Mouse (Mus musculus) bone marrow, adult 2 months (tissue): ENCODE results near the gene Zfp609. TPM values are rescaled to one million over a fixed set of nuclear protein-coding genes. Genes with fewer than 3 reads are reported as not detected.
"Not testable (repeated sequence)": the region's sequence is repeated elsewhere in the genome, so short reads cannot be mapped to it uniquely, and the experiment has no call there.

ENCODE experiments used
- H3K27ac ChIP-seq: fragments of 200-500 bp; 2 replicates; pipeline ENCODE4 v1.5.1; 2012; ENCODE audit warnings: low read depth, mild to moderate bottlenecking, control low read depth, inconsistent platforms, low read length; ENCODE audit not compliant: control insufficient read depth, poor library complexity, insufficient read depth
- H3K4me1 ChIP-seq: fragments of 200-500 bp; 2 replicates; pipeline ENCODE4 v1.6.1; 2011; ENCODE audit warnings: low read length; ENCODE audit not compliant: control insufficient read depth, insufficient read depth
- H3K4me3 ChIP-seq: fragments of 200-500 bp; replicated peaks from 2 replicates; pipeline ENCODE3; 2011; ENCODE audit warnings: mild to moderate bottlenecking, low read depth, low read length, control low read depth; ENCODE audit not compliant: control insufficient read depth
- CTCF ChIP-seq: fragments of 200-500 bp; IDR thresholded peaks from 2 replicates; pipeline ENCODE4 v1.5.1; 2011; ENCODE audit warnings: low read length, control low read depth; ENCODE audit not compliant: control insufficient read depth, insufficient read depth
- POLR2A ChIP-seq: fragments of 200-500 bp; IDR thresholded peaks from 2 replicates; pipeline ENCODE4 v1.6.1; 2011; ENCODE audit warnings: low read depth, mild to moderate bottlenecking, control low read depth, low read length, borderline replicate concordance; ENCODE audit not compliant: control insufficient read depth
- WGBS: fragments of 180-500 bp; shearing (Covaris S2); methylation state at CpG from one replicate; pipeline ENCODE4 v1.1.7; 2018; 5-methylcytosine and 5-hydroxymethylcytosine counted together
- polyA plus RNA-seq: library from polyadenylated mRNA; stranded (reverse); fragments of >200 nt; gene quantifications from 2 replicates; pipeline ENCODE4 v1.2.4, GENCODE M21; 2011; ENCODE audit warnings: low replicate concordance; ENCODE audit not compliant: missing spikeins, insufficient read depth, insufficient read length

The Zfp609 gene
- polyA plus RNA-seq, 1 experiment = 13.9 TPM

GRCm38 (mm10) chr9:65664163-65664562, 163.2 kb downstream of the Zfp609 start:
- Histone ChIP-seq H3K27ac (no peak overlapping the region), H3K4me3 (no peak overlapping the region), H3K4me1 (no peaks in the 10 kb centered on the region)
- 3% methylated on average over 3 of the region's 3 CpGs for WGBS
- TF ChIP-seq POLR2A = no peak
- peak; percentile 77 for TF ChIP-seq CTCF

- TF ChIP-seq POLR2A (no peak), CTCF (no peak)
- no peaks in the 10 kb centered on the region for H3K4me1 ChIP-seq
- no peak overlapping the region for H3K27ac ChIP-seq
- WGBS = 67% methylated on average over 1 of the region's 1 CpGs
- no peak overlapping the region for H3K4me3 ChIP-seq
Observed at GRCm38 (mm10) chr9:65661493-65661892, 165.9 kb downstream of the Zfp609 start.

- TF ChIP-seq CTCF (no peak), POLR2A (no peak)
- 72% methylated on average over 5 of the region's 5 CpGs for WGBS
- no peak overlapping the region for H3K27ac ChIP-seq
- H3K4me1 ChIP-seq = no peaks in the 10 kb centered on the region
- no peak overlapping the region for H3K4me3 ChIP-seq
Observed at GRCm38 (mm10) chr9:65661029-65661428, 166.3 kb downstream of the Zfp609 start.

- no peak overlapping the region for H3K4me3 ChIP-seq
- WGBS = 85% methylated on average over 3 of the region's 3 CpGs
- no peaks in the 10 kb centered on the region; the same call in 1 of the 2 replicates for H3K4me1 ChIP-seq
- H3K27ac ChIP-seq = no peak overlapping the region
- TF ChIP-seq POLR2A = no peak
- TF ChIP-seq CTCF = no peak
Observed at GRCm38 (mm10) chr9:65657218-65657617, 170.1 kb downstream of the Zfp609 start.

GRCm38 (mm10) chr9:65655540-65655939, 171.8 kb downstream of the Zfp609 start:
- no peaks in the 10 kb centered on the region; the same call in 1 of the 2 replicates for H3K4me1 ChIP-seq
- WGBS = 16% methylated on average over 8 of the region's 8 CpGs

GRCm38 (mm10) chr9:65654700-65655237, 172.6 kb downstream of the Zfp609 start:
- TF ChIP-seq CTCF (no peak), POLR2A (no peak)
- H3K4me3 ChIP-seq = no peak overlapping the region
- H3K27ac ChIP-seq = no peak overlapping the region
- WGBS = 72% methylated on average over 3 of the region's 3 CpGs
- H3K4me1 ChIP-seq = no peaks in the 10 kb centered on the region; the same call in 1 of the 2 replicates

More at GRCm38 (mm10) chr9:65655540-65655939, 171.8 kb downstream of the Zfp609 start:
- TF ChIP-seq POLR2A (no peak), CTCF (no peak)
- Histone ChIP-seq H3K4me3 (no peak overlapping the region), H3K27ac (no peak overlapping the region)

GRCm38 (mm10) chr9:65653741-65654140, 173.6 kb downstream of the Zfp609 start:
- no peak overlapping the region for H3K4me3 ChIP-seq
- H3K4me1 ChIP-seq = no peaks in the 10 kb centered on the region; the same call in 1 of the 2 replicates
- no peak overlapping the region for H3K27ac ChIP-seq
- whole genome bisulfite sequencing = 79% methylated on average over 4 of the region's 4 CpGs
- no peak for TF ChIP-seq POLR2A
- no peak for TF ChIP-seq CTCF

- H3K27ac ChIP-seq, H3K4me3 ChIP-seq, H3K4me1 ChIP-seq: not testable (repeated sequence)
- 83% methylated on average over 1 of the region's 1 CpGs for WGBS
Observed at GRCm38 (mm10) chr9:65651957-65652356, 175.4 kb downstream of the Zfp609 start.

- Histone ChIP-seq H3K4me1 (no peaks in the 10 kb centered on the region; the same call in 1 of the 2 replicates), H3K4me3 (no peak overlapping the region), H3K27ac (no peak overlapping the region)
- TF ChIP-seq POLR2A = no peak
- no peak for TF ChIP-seq CTCF
- WGBS = 47% methylated on average over 1 of the region's 1 CpGs
Observed at GRCm38 (mm10) chr9:65649997-65650396, 177.4 kb downstream of the Zfp609 start.
